Mouse (Mus musculus): ENCODE measurements at regions not wholly inside any gene's neighbourhood (a gene's known extent, or its start where the extent isn't known, plus 50 kb on each side); places are given as distances from the start of the nearest gene placed in this dataset.
A peak's percentile ranks its signal among the peaks of the same experiment; 100 is the strongest.

DNA sequence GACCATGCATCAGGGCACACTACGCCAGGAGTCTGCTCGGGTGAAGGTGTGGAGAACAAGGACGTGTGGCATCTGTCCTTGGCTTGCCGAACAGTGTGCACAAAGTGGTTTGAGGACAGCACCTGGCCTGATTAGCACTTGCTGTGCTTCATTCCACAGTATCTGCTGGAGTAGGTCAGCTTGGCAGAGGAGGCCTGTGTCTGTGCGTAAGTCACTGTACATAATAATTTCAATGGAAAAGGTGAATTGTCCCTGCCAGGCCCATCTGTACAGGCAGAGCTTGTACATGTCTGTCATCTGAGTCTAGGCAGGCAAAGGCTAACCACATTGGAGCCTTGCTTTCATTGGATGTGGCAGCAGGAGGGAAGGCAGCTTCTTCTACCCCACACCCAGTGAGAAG, 979.5 kb upstream of the Car8 start:
- DNase-seq (ENCODE audit: low spot score), result no peak

DNA sequence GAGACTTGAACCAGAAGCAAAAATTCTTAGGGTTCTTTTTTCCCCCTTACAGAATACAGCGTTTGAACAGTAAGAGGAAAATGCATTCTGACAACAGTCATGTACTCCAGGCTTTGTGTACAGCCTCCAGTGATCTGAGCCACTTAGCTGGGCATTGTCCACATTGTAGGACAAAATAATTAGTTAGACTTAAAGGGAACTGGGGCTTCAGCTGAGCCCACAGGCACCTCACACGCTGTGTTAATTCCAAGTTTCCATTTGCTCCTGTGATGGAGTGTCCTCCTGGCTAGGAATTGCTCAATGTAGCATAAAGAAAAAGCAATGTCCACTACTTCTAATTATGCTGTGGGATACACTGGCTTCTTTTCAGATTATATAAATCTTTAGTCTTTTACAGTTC, 969.8 kb upstream of the Car8 start:
- no peak for DNase-seq (ENCODE audit: low spot score)

DNA sequence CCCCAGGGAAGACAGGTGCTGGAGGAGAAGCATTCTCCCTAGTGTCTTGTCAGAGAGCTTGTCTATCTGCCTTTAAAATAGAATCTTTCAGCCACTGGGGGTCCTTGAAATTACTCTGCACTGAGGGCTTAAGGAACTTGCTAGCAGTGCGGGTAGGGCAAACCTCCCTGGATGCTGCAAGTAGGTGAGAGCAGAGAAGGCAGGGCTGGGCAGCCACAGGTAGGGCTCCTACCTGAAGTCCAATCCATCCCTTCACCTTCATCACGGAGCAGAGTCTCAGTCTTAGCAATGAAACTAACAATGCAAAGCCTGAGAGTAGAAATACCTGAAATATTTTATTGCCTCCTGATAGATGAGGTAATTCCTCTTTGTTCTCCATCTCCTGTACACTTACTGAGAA, 961.2 kb upstream of the Car8 start:
- DNase-seq (ENCODE audit: low spot score), result no peak

DNA sequence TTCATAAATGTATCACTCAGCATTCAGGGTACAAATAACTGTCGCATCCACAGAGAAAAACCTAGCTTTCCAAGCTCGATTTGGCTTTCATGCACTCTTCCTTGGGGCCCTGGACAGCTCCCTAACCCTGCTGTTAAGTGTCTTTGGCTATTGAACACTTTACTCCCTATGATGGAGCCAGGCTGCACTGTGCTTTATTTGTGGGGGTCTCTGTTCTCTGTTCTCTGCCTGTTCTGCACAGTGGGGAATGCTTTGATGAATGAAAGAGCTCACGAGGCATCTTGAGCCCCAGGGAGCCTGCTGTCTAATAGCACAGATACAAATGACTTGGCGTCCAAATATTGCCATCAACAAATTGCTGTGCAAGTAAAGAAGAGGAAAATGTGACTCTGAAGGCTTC, 957.6 kb upstream of the Car8 start:
- no peak for DNase-seq (ENCODE audit: low spot score)

DNA sequence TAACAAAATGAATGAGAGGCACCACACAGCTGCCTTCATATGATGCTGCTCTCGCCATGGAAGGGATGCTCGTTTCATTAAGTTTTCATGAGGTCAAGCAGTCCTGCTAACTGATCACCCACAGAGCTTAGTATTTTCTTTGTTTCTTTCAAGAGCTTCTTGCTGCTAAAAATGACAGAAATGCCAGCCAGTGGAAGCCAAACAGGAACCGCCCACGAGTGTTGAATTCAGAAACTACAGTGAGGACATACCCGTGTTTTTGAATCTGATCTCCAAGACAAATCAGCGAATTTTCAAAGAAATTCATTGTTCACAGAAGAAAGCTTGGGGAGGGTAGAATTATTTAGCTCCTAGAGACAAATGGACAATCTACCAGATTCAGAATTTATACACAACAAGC, 954.3 kb upstream of the Car8 start:
- no peak for DNase-seq (ENCODE audit: low spot score)

DNA sequence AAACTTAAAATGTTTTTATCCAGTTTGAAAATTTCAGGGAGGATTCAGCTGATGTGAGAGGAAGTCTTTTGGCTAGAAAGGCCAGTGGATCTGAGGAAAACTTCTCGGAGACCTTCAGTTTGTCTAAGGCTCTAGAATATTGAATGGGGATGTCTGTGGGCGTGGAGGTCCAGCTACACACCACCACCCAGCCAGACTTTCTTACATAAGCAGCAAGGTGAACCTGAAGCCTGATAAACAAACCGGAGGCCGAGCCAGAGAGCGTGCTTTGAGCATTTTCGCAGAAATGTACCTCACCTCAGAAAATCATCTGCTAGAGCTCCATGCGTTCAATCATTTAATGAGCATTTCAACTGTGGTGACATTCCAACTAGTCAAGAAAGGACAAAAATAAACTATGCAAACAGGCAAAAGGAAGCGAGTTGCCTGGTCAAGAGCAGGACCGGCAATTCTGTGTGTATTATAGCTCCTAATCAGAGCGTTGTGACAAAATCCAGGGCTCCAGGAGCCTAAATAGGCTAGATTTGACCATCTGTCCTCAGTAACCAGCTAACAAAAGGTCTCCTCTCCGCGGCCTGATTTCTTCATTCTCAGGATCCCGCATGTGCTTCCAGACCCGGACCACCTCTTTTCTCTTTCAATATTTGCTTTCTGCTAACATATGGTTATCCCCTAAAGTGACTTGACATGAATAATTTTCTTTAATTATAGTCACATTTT, 946.5 kb upstream of the Car8 start:
- DNase-seq (ENCODE audit: low spot score), result no peak

DNA sequence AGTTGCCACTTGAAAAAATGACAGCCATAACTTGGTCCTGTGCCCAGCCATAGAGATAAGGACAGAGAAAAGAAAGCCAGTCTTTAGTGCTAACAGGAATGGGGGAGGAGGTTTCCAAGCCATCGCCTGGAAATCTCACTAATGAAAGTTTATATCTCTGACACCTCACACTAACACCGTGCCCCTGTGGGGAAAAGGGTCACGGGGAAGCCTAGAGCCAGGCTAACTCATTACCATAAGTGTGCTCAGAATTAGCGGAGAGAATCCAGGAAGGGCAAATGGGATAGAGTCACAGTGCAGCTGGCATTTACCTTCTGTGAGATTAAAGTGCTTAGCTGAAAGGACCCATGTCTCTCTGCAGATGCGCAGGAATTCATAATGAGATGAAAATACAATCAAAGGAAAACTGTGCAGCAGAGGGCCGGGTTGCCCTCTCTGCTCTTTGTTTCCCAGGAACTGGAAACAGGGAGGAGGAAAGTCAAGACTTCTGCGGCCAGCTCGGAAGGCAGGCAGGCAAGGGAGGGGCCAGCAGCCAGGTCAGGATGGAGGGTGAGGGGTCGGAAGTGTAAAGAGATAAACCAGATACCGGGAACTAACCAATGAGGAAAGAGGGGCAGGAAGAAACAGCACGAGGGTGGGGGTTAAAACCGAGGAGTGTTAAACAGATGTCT, 945.7 kb upstream of the Car8 start:
- no peak for DNase-seq (ENCODE audit: low spot score)

DNA sequence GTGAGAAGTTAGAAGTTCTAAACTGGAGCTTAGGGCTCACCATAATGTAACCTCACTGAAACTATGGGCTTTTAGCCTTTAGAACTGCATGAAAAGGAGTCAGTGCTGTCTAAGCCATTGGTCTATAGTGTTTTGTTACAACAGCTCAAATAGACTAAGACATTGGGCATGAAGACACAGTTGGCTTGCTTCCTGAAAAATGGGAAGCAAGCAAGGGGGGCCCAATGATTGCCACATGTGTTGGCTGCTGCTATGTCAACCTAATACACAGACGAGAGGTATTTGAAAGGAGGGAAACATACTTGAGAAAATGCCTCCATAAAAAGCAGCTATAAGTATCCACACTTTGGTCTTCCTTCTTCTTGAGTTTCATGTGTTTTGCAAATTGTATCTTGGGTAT, 935.5 kb upstream of the Car8 start:
- DNase-seq (ENCODE audit: low spot score), result no peak

DNA sequence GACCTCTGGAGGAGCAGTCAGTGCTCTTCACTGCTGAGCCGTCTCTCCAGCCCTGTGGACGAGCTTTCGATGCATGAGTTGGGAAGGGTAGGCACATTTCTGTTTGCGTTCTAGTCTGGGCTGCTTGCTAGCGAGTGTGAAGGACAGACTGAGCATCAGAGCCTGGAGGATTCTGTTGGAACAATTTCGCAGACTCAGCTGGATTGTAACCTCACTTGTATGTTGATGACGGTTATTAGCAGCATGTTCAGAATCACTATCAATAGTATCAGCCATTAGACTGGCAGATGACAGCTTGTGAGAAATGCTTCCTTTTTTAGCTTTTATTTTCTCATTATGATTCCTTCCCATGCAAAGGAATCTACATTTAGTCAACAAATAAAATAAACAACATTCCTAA, 923.5 kb upstream of the Car8 start:
- DNase-seq (ENCODE audit: low spot score), result no peak

DNA sequence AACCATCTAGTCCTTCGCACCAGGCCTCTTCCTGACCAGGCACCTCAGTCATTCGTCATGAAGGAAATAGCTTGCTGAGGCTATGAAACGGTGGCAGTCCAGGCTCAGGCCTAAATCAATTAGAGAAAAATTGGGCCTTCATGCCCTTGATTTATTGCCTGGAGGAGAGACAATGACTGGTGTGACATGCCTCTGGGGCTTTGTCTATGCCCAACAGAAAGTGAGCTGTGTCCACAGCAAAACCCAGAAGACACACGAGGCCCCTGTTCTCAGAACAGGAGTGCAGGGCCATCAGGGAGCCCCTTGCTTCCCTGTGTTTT, 922.9 kb upstream of the Car8 start:
- no peak for DNase-seq (ENCODE audit: low spot score)

DNA sequence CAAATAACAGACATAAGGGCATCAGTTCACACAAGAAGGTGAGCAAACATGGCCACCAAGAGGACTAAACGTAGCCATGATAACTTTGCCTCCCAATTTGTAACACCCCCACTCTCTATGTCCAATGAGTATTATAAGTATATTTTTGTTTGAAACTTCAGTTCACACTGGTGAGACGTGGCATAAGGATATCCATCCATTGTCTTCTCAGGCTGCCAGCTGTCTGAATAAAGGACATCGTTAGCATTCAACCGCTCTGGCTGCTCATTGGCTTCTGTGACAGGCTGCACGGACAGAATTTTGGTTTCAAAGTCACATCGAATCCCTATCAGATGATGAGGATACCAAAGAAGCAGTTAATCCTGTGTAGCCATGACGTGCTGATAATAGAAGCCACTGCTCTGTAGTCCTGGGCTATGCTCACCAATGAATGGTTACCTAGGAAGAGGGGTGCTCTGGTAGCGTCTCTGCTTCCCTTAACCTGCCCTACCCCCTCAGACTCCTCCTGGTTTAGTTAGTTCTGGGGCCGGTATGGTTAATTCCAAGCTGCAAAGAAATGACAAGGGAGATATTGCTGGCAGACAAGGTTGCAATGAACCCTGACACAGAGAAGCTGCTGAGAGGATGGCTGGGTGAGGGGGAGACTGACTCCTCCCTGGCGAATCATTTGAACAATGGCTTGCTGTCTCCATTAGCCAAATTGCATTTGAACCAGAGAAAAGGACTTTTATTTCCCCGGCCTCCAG, 922.4 kb upstream of the Car8 start:
- DNase-seq (ENCODE audit: low spot score), result no peak

DNA sequence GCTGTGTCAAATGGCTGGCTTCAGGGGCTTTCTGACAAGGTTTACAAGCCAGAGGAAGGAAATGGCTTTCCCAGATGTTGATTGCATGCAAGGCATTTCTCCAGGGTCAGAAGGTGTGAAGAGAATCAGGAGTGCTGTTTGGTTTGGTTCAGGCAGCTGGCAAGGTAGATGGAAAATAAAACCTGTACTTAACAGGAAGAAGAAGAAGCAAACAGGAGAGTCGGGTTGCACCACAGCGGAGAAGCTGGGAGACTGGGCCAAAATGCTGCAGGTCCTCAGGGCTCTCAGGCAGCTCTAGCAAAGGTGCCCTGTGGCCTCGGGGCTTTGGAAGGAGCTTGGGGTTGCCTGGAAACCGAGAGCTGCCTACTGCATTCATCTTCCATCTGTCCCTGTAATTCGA, 908.9 kb upstream of the Car8 start:
- DNase-seq (ENCODE audit: low spot score), result no peak

DNA sequence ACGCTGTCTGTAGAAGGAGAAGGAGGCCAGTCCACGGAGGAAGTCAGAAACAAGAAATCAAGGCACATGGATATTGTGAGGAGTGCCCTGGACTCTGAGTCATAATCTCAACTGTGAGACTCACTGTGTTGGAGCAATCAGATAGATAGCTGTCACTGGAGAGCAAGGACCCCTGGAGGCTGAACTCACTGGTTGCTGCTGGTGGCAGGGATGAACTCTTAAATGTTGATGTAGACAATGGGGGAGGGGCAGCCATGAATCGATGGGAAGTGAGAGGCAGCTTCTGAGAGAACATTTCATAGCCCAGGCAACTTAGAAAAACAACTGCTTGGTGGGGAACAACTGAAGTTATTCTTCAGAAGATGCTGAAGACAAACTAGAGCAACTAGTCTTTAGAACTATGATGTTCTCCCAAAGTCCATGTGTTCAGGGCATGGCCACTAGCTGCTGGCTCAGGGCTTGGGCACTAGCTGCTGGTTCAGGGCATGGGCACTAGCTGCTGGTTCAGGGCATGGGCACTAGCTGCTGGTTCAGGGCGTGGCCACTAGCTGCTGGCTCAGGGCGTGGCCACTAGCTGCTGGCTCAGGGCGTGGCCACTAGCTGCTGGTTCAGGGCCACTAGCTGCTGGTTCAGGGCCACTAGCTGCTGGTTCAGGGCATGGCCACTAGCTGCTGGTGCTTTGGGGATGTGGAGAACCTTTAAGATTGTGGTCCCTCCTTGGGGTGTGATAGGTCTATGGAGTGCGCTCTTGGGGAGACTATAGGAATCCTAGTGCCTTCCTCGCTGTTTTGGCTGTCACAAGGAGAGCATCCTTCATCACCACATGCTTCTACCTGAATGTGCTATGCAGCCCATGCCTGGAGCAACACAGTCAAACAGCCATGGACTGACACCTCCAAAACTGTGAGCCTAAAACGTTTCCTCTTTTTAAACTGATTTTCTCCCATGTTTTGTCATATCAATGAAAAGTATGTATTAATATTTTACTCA, 905.7 kb upstream of the Car8 start:
- no peak for DNase-seq (ENCODE audit: low spot score)

DNA sequence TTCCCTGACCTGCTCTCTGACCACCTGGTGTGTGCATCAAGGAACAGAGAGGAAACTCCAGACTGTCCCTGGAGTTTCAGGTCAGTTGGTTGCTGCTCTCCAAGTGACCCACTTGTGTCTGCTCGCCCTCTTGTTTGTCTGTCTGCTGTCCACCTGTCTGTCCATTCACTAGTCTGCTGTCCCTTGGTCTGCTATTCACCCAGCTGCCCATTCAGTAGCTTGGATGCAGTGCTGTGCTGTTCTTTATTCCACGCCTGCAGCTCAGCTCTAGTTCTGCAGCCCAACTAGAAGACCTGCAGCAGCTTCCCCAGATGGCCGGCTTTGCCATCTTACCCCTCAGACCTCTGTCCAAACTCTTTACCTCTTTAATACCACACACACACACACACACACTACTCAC, 904.2 kb upstream of the Car8 start:
- DNase-seq (ENCODE audit: low spot score), result no peak

DNA sequence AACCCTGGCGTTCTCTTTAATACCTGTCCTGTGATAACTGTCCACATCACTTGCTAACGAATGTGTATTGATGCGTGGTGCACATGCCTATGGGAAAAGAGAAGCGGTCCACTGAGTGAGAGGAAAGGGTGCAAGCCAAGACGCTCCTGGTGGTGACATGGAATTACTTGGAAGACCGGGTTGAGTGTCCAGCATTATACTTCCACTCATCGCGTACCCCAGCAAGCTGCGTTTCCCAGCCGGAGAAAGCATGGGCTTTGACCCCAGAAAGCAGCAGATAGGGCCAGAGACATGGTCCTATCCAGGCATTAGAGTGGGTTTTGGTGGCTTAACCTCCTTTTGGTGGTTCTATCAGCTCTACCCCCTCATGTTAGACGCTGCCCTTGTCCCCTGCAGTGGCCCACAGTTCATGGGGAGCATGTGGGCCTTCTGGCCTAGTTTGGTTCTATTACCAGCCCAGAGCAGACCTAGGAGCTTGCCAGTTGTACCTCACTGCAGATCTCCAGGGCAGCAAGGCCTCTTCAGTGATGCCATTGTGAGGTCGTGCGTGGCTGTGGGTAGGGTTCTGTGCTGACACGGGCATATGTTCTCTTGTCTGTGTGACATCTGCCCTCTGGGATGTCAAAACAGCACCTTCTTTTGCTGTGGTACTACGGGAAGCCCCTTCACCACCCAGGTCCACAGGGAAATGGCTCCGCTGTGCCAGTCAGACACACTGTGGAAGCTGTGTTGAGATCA, 903.3 kb upstream of the Car8 start:
- DNase-seq (ENCODE audit: low spot score), result no peak

DNA sequence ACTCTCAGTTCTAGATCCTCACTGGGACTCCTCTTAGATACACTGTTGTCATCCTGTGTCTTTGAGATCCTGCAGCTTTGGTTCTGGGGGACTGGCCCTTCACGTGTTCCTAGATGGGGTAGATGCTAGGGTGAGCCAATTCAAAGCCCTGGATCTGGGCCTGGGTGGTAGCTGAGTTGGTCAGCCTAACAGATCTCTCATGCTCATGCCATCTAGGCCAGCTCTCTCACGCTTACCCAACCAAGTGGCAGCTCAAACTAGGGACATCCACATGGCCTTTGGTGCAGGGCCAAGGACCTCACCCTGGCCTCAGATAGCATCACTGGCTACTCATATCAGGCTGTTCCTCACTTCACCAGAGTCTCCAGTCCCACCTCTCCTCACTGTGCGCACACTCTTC, 901.9 kb upstream of the Car8 start:
- DNase-seq (ENCODE audit: low spot score), result no peak

DNA sequence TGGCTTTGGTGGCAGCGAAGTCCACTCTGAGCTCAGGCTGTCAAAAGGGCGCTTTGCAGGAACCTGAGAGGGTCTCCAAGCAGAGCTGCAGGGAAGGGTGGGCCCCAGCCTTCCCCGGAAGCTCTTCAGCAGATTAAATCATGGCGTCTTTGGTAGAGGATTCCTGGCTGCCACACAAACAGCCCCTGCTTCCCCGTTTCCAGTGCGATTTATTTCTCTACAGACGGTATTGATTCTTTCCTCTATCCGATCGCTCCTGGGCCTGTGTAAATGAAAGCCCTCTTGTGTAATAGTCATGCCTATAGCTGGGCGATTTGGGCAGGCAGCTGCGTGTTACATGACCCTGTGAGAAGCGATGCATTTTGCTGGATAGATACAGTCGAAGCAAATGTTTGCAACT, 897.8 kb upstream of the Car8 start:
- DNase-seq (ENCODE audit: low spot score), result no peak

DNA sequence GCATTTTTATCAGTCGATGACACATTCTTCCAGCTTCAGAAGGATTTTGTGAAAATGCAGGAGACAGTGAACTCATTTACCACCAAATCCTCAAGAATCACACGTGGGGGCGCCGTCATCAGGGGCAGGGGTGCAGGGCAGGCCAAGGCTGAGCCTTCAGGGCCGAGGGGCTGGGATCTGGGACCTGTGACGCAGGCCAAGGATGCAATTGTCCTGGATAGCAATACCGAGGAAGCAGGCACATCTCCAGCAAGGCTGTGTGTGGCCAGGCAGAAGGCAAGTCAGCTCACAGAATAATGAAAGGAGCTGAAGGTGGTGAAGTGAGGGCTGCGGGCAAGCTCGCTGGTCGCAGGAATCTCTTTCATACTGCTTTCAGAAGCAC, 897.3 kb upstream of the Car8 start:
- peak; percentile 9 for DNase-seq (ENCODE audit: low spot score)

DNA sequence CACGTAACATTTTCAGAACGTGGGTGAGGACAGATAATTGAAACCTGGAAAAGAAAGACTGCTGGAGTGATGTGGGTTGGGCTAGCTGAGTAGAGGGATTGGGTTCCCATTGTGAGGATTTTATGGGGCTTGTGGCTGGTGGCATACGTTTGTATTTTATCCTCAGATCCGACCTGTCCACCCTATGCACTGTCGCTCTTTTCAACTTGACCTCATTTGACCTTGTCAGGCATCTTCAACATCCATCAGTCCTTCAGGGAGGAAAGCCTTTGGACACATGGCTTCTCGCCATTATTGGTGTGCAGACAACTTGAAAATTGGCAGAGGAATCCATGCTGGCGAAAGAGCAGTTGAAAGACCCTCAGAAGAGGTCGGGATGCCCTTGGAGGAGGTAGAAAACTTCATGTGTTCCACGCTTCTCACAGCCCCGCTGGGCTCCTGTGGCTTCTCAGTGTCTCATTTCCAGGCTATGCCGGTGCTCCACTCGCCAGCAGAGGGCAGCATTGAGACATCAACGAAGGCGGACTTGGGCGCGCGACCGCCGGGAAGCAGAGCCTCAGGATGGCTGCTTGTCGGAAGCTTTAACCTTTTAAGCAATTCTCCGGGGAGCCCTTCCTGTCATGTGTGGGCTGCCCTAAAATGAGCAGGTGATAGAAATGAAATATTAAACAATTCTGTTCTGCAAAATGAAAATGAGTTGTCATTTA, 896.8 kb upstream of the Car8 start:
- DNase-seq (ENCODE audit: low spot score), result peak; percentile 87

DNA sequence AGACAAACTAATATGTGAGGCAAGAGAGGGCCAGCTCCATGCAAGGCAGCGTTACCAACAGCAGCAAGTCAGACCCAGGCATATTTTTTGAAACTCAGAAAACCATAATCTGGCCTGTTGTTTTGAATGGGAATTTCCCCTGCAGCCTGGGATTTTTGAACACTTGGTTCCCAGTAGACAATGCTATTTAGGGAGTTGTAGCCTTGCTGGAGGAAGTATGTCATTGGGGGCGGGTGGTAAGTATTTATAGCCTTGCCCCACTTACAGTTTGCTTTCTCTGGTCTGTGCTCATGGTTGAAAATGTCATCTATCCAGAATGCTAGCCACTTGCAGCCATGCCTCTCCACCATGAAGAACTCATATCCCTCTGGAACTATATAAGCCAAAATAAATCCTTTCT, 894.9 kb upstream of the Car8 start:
- no peak for DNase-seq (ENCODE audit: low spot score)

DNA sequence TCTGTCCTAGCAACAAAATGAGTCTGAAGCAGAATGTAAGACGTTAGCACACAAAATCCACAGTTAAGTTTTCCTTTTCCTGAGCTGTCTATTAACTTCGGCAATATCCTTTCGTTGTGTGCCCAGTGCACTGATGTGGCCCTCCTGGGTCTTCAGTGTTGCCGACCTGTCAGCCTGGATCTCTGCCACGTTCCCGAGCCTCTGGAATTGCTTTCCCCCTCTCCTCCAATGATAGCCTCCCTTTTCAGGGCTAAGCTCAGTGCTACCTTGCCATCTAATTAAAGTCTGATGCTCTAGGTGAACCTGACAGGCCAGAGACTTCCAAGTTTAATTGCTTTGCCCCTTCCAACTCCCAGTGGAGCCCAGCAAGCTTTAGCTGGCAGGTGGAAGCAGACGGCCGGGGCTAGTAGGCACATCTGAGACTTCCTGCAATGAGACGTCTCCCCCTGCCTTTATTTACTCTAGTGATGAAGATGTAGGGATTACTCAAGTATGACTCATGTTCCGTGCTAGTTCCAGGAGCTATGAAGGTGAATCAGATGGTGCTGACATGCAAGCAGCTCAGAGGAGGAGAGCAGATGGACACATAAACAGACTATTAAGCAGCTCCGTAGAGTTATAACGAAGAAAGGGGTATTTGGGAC, 894.3 kb upstream of the Car8 start:
- no peak for DNase-seq (ENCODE audit: low spot score)
